Mouse (Mus musculus) intestine, embryonic 14.5 days (tissue): Measurements from ENCODE around the gene Fbxw4. TPM values are rescaled to one million over a fixed set of nuclear protein-coding genes. Genes with fewer than 3 reads are reported as not detected.
A peak's percentile ranks its signal among the peaks of the same experiment; 100 is the strongest.

Experiments used
- ATAC-seq: fragments of 200-750 bp; cut with Nextera tagmentation; replicated peaks from 2 replicates; pipeline ENCODE4 v1.8.0; 2017; ENCODE audit warnings: low read depth, moderate number of reproducible peaks, moderate TSS enrichment, moderate library complexity; ENCODE audit not compliant: low FRiP score, low TSS enrichment
- DNase-seq: peaks from one replicate; pipeline ENCODE4 v3.0.0-alpha.2; 2018; ENCODE audit warnings: low spot score
- H3K27ac ChIP-seq: fragments of 300-500 bp; sonication (generic); 2 replicates; pipeline ENCODE4 v1.5.1; 2014; ENCODE audit warnings: low read depth, mild to moderate bottlenecking, control low read depth
- H3K27me3 ChIP-seq: fragments of 300-500 bp; sonication (generic); replicated peaks from 2 replicates; pipeline ENCODE4 v1.6.1; 2014; ENCODE audit warnings: low read length, control low read depth; ENCODE audit not compliant: control insufficient read depth, insufficient read depth
- H3K36me3 ChIP-seq: fragments of 300-500 bp; sonication (generic); 2 replicates; pipeline ENCODE4 v1.6.1; 2014; ENCODE audit warnings: low read length, control low read depth; ENCODE audit not compliant: control insufficient read depth, insufficient read depth
- H3K4me1 ChIP-seq: fragments of 300-500 bp; sonication (generic); replicated peaks from 2 replicates; pipeline ENCODE4 v1.6.1; 2014; ENCODE audit warnings: low read length, control low read depth, mixed read lengths; ENCODE audit not compliant: control insufficient read depth, insufficient read depth
- H3K4me2 ChIP-seq: fragments of 300-500 bp; sonication (generic); 2 replicates; pipeline ENCODE4 v1.6.1; 2014; ENCODE audit warnings: low read length
- H3K4me3 ChIP-seq: fragments of 300-500 bp; sonication (generic); 2 replicates; pipeline ENCODE4 v1.5.1; 2014; ENCODE audit warnings: low read depth, low read length, control low read depth, mixed read lengths
- H3K9ac ChIP-seq: fragments of 300-500 bp; sonication (generic); 2 replicates; pipeline ENCODE4 v1.6.1; 2014; ENCODE audit warnings: mild to moderate bottlenecking, low read length
- H3K9me3 ChIP-seq: fragments of 300-500 bp; sonication (generic); 2 replicates; pipeline ENCODE4 v1.6.1; 2016; ENCODE audit warnings: low read length, control low read depth; ENCODE audit not compliant: control insufficient read depth
- WGBS: fragments of 180-500 bp; shearing (Covaris S2); extraction: QIAGEN DNeasy Blood & Tissue Kit; methylation state at CpG from one replicate; pipeline ENCODE4 v1.1.7; 2014; 5-methylcytosine and 5-hydroxymethylcytosine counted together
- polyA plus RNA-seq: library from polyadenylated mRNA; unstranded; fragments of >200 nt; fragmentation: Nextera tagmentation; extraction: Ambion mirVana; gene quantifications from 2 replicates; pipeline ENCODE4 v1.2.1, GENCODE M21; 2014

Fbxw4 gene
- polyA plus RNA-seq, 1 experiment from 2014 or later, result 5.2 TPM

- no peaks in the 10 kb centered on the region for H3K27me3 ChIP-seq
- no peak for DNase-seq
- no peak overlapping the region for H3K4me3 ChIP-seq
- no peak overlapping the region for H3K9ac ChIP-seq
- H3K36me3 ChIP-seq, result peaks cover 29% of the 10 kb centered on the region
- 0 out of 2 replicates have a peak, but pooled peaks have one; percentile 36 for ATAC-seq
- H3K9me3 ChIP-seq, result no peaks in the 10 kb centered on the region
- WGBS, result 7% methylated on average over 8 of the region's 8 CpGs
- peaks cover 23% of the 10 kb centered on the region for H3K4me1 ChIP-seq
- no peak overlapping the region for H3K4me2 ChIP-seq
- no peak overlapping the region for H3K27ac ChIP-seq
Observed at GRCm38 (mm10) chr19:45575632-45576001, 84.5 kb downstream of the Fbxw4 start.

- ATAC-seq, result 0 out of 2 replicates have a peak, but pooled peaks have one; percentile 6
Observed at GRCm38 (mm10) chr19:45574941-45575631, 85.0 kb downstream of the Fbxw4 start.

GRCm38 (mm10) chr19:45574339-45574898 is 85.7 kb downstream of the Fbxw4 start:
- Histone ChIP-seq H3K27ac (no peak overlapping the region), H3K36me3 (peaks cover 29% of the 10 kb centered on the region), H3K4me1 (peaks cover 26% of the 10 kb centered on the region), H3K27me3 (no peaks in the 10 kb centered on the region), H3K4me2 (no peak overlapping the region), H3K9ac (no peak overlapping the region), H3K9me3 (no peaks in the 10 kb centered on the region), H3K4me3 (no peak overlapping the region)
- DNase-seq, result no peak
- no peak for ATAC-seq
- 73% methylated on average over 7 of the region's 7 CpGs for WGBS

More at GRCm38 (mm10) chr19:45574941-45575631, 85.0 kb downstream of the Fbxw4 start:
- no peak for DNase-seq
- Histone ChIP-seq H3K9me3 (no peaks in the 10 kb centered on the region), H3K4me2 (no peak overlapping the region), H3K4me3 (no peak overlapping the region), H3K36me3 (peaks cover 29% of the 10 kb centered on the region), H3K9ac (no peak overlapping the region), H3K27ac (no peak overlapping the region), H3K4me1 (peaks cover 24% of the 10 kb centered on the region), H3K27me3 (no peaks in the 10 kb centered on the region)
- 30% methylated on average over 19 of the region's 19 CpGs for WGBS

- DNase-seq (peak; percentile 83), ATAC-seq (no peak; the same call in 1 of the 2 replicates)
- Histone ChIP-seq H3K9me3 (no peaks in the 10 kb centered on the region), H3K36me3 (peaks cover 25% of the 10 kb centered on the region), H3K27me3 (no peaks in the 10 kb centered on the region), H3K9ac (no peak overlapping the region), H3K4me3 (no peak overlapping the region), H3K4me1 (peaks cover 26% of the 10 kb centered on the region), H3K27ac (no peak overlapping the region), H3K4me2 (no peak overlapping the region)
- WGBS, result 26% methylated on average over 6 of the region's 6 CpGs
Observed at GRCm38 (mm10) chr19:45573861-45574267, 86.2 kb downstream of the Fbxw4 start.

GRCm38 (mm10) chr19:45573033-45573432 is 87.1 kb downstream of the Fbxw4 start:
- Histone ChIP-seq H3K9me3 (no peaks in the 10 kb centered on the region), H3K27me3 (no peaks in the 10 kb centered on the region), H3K4me2 (no peak overlapping the region), H3K4me1 (peaks cover 26% of the 10 kb centered on the region), H3K27ac (no peak overlapping the region), H3K4me3 (no peak overlapping the region), H3K36me3 (peaks cover 16% of the 10 kb centered on the region), H3K9ac (no peak overlapping the region)
- no peak for ATAC-seq
- DNase-seq, result no peak
- WGBS, result 76% methylated on average over 6 of the region's 6 CpGs

GRCm38 (mm10) chr19:45567367-45567766 is 92.7 kb downstream of the Fbxw4 start:
- Histone ChIP-seq H3K9ac (no peak overlapping the region), H3K4me3 (no peak overlapping the region), H3K27me3 (no peaks in the 10 kb centered on the region), H3K4me1 (peaks cover 20% of the 10 kb centered on the region), H3K36me3 (0 out of 2 replicates have a peak, but pooled peaks cover 1% of the 10 kb centered on the region), H3K4me2 (no peak overlapping the region), H3K27ac (no peak overlapping the region), H3K9me3 (no peaks in the 10 kb centered on the region)
- 39% methylated on average over 14 of the region's 14 CpGs for WGBS
- DNase-seq (no peak), ATAC-seq (no peak)

- 50% methylated on average over 15 of the region's 15 CpGs for WGBS
- H3K9ac ChIP-seq, result no peak overlapping the region
Observed at GRCm38 (mm10) chr19:45565925-45566715, 94.0 kb downstream of the Fbxw4 start.

GRCm38 (mm10) chr19:45560153-45560890 is 99.8 kb downstream of the Fbxw4 start, which contains the start of the genes Poll and Gm17018:
TSS of gene Poll (minus strand) at chr19:45560531.
TSS of gene Gm17018 (plus strand) at chr19:45560615.
- Histone ChIP-seq H3K27me3 (no peaks in the 10 kb centered on the region), H3K9ac (peak within 1 kb of the TSS; percentile 64), H3K36me3 (no peaks in the 10 kb centered on the region), H3K4me1 (peaks cover 7% of the 10 kb centered on the region; the same call in 1 of the 2 replicates), H3K9me3 (no peaks in the 10 kb centered on the region), H3K4me2 (peak within 1 kb of the TSS; percentile 98), H3K27ac (peak within 1 kb of the TSS; percentile 34; the same call in 1 of the 2 replicates), H3K4me3 (peak within 1 kb of the TSS; percentile 78)
- ATAC-seq (peak; percentile 86), DNase-seq (peak; percentile 91)
- 0% methylated on average over 35 of the region's 35 CpGs for WGBS

More at GRCm38 (mm10) chr19:45565925-45566715, 94.0 kb downstream of the Fbxw4 start:
- no peaks in the 10 kb centered on the region for H3K27me3 ChIP-seq
- H3K36me3 ChIP-seq, result no peaks in the 10 kb centered on the region
- ATAC-seq (no peak), DNase-seq (no peak)
- H3K4me1 ChIP-seq, result peaks cover 20% of the 10 kb centered on the region
- no peak overlapping the region for H3K27ac ChIP-seq
- no peaks in the 10 kb centered on the region for H3K9me3 ChIP-seq
- H3K4me2 ChIP-seq, result no peak overlapping the region
- H3K4me3 ChIP-seq, result no peak overlapping the region
